Mouse (Mus musculus) frontal cortex, adult (tissue): ENCODE results near the gene Olfr463.
"Not testable (repeated sequence)": the region's sequence is repeated elsewhere in the genome, so short reads cannot be mapped to it uniquely, and the experiment has no call there.

Experiments used
- ATAC-seq: cut with Nextera tagmentation; 2 replicates; pipeline ENCODE4 v1.9.2; 2017; ENCODE audit warnings: mild to moderate bottlenecking, moderate library complexity, mixed read lengths; ENCODE audit not compliant: low TSS enrichment

The Olfr463 gene

GRCm38 (mm10) chr11:87897287-87897686 lies at the start of gene Olfr463:
Gene Olfr463, minus strand, starts transcription at chr11:87897387.
- ATAC-seq, result no peak

GRCm38 (mm10) chr11:87935467-87935866 lies 38.3 kb upstream of the Olfr463 start:
- no peak for ATAC-seq

- no peak for ATAC-seq
Observed at GRCm38 (mm10) chr11:87933731-87934130, 36.5 kb upstream of the Olfr463 start.

- ATAC-seq, result no peak
Observed at GRCm38 (mm10) chr11:87930348-87930747, 33.2 kb upstream of the Olfr463 start.

- no peak for ATAC-seq
Observed at GRCm38 (mm10) chr11:87920966-87921365, 23.8 kb upstream of the Olfr463 start, which contains the start of gene Olfr464. Gene Olfr464, minus strand, starts transcription at chr11:87920967.

- ATAC-seq, result peak; percentile 92
Observed at GRCm38 (mm10) chr11:87920301-87920700, 23.1 kb upstream of the Olfr463 start.

GRCm38 (mm10) chr11:87916005-87916404 lies 18.8 kb upstream of the Olfr463 start:
- ATAC-seq, result no peak

GRCm38 (mm10) chr11:87904331-87904730 lies 7.1 kb upstream of the Olfr463 start:
- no peak for ATAC-seq

GRCm38 (mm10) chr11:87892168-87892567 lies 5.0 kb downstream of the Olfr463 start, which contains the start of gene Olfr462:
Gene Olfr462, minus strand, starts transcription at chr11:87892268.
- no peak for ATAC-seq

- ATAC-seq, result no peak
Observed at GRCm38 (mm10) chr11:87884856-87885255, 12.3 kb downstream of the Olfr463 start.

GRCm38 (mm10) chr11:87883493-87883892 lies 13.7 kb downstream of the Olfr463 start:
- no peak for ATAC-seq

- no peak for ATAC-seq
Observed at GRCm38 (mm10) chr11:87881714-87882113, 15.5 kb downstream of the Olfr463 start.

- no peak for ATAC-seq
Observed at GRCm38 (mm10) chr11:87879826-87880225, 17.4 kb downstream of the Olfr463 start.

GRCm38 (mm10) chr11:87875436-87875835 lies 21.8 kb downstream of the Olfr463 start, which contains the start of gene Epx:
Gene Epx, minus strand, starts transcription at chr11:87875536.
- ATAC-seq, result no peak

GRCm38 (mm10) chr11:87871766-87872165 lies 25.4 kb downstream of the Olfr463 start:
- ATAC-seq, result no peak

GRCm38 (mm10) chr11:87870096-87870495 lies 27.1 kb downstream of the Olfr463 start:
- no peak for ATAC-seq

GRCm38 (mm10) chr11:87866891-87867290 lies 30.3 kb downstream of the Olfr463 start:
- not testable (repeated sequence) for ATAC-seq

- ATAC-seq, result no peak
Observed at GRCm38 (mm10) chr11:87862805-87863204, 34.4 kb downstream of the Olfr463 start.

- no peak for ATAC-seq
Observed at GRCm38 (mm10) chr11:87860426-87860825, 36.8 kb downstream of the Olfr463 start.

- ATAC-seq, result no peak
Observed at GRCm38 (mm10) chr11:87859273-87859672, 37.9 kb downstream of the Olfr463 start.

- ATAC-seq, result no peak
Observed at GRCm38 (mm10) chr11:87854550-87854949, 42.6 kb downstream of the Olfr463 start.

- ATAC-seq, result peak; percentile 69
Observed at GRCm38 (mm10) chr11:87853597-87853954, 43.6 kb downstream of the Olfr463 start.

GRCm38 (mm10) chr11:87852690-87853596 lies 44.2 kb downstream of the Olfr463 start, which contains the start of gene Mks1:
Gene Mks1, plus strand, starts transcription at chr11:87853215.
- ATAC-seq, result peak; percentile 99
